Comparison of ENCODE assay signal across 23 mouse cellular contexts in genomic region chr11:99247916-99248315, GRCm38 (mm10). TPM values are rescaled to one million over a fixed set of nuclear protein-coding genes. Genes with fewer than 3 reads are reported as not detected.
"Had no signal": no experiment of that assay in that cellular context is flagged by ENCODE, and none has a peak within 500 bp of the region (broad histone marks: within the 10 kb centered on the region; RNA-seq: fewer than 3 reads in every experiment).

No protein-coding gene starts in this region.

- H3K9ac ChIP-seq: neural tube, embryonic 12.5 days; neural tube, embryonic 13.5 days; neural tube, embryonic 15.5 days; stomach, embryonic 15.5 days had no signal

- H3K27ac ChIP-seq: neural tube, embryonic 12.5 days; neural tube, embryonic 13.5 days; neural tube, embryonic 15.5 days; stomach, embryonic 15.5 days; stomach, postnatal 0 days had no signal

- H3K4me2 ChIP-seq: neural tube, embryonic 12.5 days; neural tube, embryonic 13.5 days; neural tube, embryonic 15.5 days; stomach, embryonic 15.5 days had no signal

- H3K4me1 ChIP-seq: neural tube, embryonic 12.5 days had no signal

- H3K36me3 ChIP-seq: neural tube, embryonic 12.5 days; neural tube, embryonic 13.5 days; neural tube, embryonic 15.5 days; stomach, embryonic 15.5 days had no signal

- H3K4me3 ChIP-seq: neural tube, embryonic 12.5 days; neural tube, embryonic 13.5 days; neural tube, embryonic 15.5 days; stomach, embryonic 15.5 days had no signal

- H3K27me3 ChIP-seq: neural tube, embryonic 12.5 days; neural tube, embryonic 13.5 days; neural tube, embryonic 15.5 days; stomach, embryonic 15.5 days had no signal

- H3K9me3 ChIP-seq: neural tube, embryonic 12.5 days; neural tube, embryonic 13.5 days; neural tube, embryonic 15.5 days; stomach, embryonic 15.5 days had no signal

- DNase-seq: retina, postnatal 1 day; right cerebral cortex, adult 18-20 months; right cerebral cortex, postnatal 14 days; right cerebral cortex, postnatal 25 days; right cerebral cortex, postnatal 4 days; spleen, adult 18-20 months; thymus, adult 18-20 months; thymus, adult 2 months; thymus, postnatal 14 days; thymus, postnatal 25 days; thymus, postnatal 4 days had no signal

RNA-seq across cellular contexts. Expression of gene Krt24, which starts 37.1 kb away (rescaled TPM):
- total RNA-seq: neutrophil, adult 5-6 weeks had no signal
- polyA plus RNA-seq: neural tube, embryonic 11.5 days; neural tube, embryonic 14.5 days; neural tube, embryonic 15.5 days; small intestine, adult 2 months; spleen, adult 2 months; stomach, embryonic 15.5 days; stomach, embryonic 16.5 days; stomach, postnatal 0 days; urinary bladder, adult 2 months had no signal
